Mouse (Mus musculus) testis, postnatal 14 days (tissue): ENCODE results near the gene Arhgef33.
"Not testable (repeated sequence)": the region's sequence is repeated elsewhere in the genome, so short reads cannot be mapped to it uniquely, and the experiment has no call there.

Source experiments
- DNase-seq: peaks from one replicate; pipeline ENCODE4 v3.0.0; 2021; ENCODE audit warnings: low spot score

Gene Arhgef33

DNA sequence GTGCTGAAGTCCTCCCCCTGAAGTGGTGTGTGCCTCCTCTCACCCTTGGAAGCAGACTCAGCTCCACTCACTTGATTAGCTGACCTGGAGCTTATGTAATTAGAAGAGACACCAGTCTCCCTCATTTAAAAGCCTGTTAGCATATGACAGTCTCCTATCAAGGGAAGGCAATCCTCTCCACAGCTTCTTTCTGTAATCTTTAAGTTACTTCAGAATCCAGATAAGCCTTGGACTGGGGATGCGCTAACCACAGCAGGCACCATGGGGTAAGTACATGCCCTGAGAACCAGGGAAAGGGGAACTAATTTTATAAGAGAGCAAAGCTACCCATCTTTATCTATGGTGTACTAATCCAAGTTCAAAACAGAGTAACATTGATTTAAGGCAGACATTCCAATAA, at the start of gene Arhgef33:
Gene Arhgef33, plus strand, starts transcription at position 157 of the 400 bp plus-strand sequence.
- DNase-seq: no peak

DNA sequence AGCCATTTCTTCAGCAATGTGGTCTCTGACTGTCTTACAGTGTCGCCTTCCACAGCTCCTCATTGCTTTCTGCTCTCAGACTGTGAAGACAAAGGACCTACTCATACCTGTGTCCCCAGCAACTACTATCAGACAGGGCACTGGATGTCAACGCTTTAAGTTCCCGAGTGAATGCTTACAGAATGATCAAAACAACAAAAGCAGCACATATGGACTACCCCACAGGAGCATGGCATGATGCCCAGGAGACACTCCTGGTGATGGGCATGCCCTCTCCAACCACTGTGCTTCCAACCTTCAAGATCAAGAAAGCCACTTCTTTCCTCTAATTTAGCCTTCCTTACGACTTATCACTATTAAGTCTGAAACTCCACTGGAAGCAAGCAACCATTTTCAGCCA, 40.1 kb upstream of the Arhgef33 start:
- DNase-seq: no peak

DNA sequence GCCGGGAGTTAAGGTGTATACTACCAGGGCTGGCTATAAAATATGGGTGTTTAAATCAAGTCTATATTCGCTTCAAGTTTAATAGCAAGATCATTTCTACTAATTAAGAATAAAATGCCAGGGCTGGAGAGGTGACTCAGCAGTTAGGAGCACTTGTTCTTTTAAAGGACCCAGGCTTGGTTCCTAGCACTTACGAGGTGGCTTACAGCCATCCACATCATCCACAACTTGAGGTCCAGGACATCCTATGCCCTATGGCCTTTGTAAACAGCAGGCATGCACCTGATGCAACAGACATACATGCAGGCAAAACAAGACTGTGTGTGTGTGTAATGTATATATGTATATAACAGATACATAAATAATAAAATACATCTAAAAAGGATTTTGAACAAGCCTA, 39.1 kb upstream of the Arhgef33 start:
- no peak for DNase-seq

DNA sequence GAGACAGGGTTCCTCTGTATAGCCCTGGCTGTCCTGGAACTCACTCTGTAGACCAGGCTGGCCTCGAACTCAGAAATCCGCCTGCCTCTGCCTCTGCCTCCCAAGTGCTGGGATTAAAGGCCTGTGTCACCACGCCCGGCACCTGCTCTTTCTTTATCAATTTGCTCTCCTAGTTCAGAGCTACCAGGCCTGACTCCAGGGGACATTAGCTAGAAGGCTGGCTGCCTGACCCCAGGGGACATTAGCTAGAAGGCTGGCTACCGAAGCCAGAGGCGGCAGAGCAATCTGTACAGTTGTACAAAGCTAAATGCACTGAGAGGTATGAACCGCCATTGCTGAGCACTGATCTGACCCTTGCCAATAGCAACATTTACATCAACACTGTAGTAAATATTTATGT, 36.6 kb upstream of the Arhgef33 start:
- not testable (repeated sequence) for DNase-seq

DNA sequence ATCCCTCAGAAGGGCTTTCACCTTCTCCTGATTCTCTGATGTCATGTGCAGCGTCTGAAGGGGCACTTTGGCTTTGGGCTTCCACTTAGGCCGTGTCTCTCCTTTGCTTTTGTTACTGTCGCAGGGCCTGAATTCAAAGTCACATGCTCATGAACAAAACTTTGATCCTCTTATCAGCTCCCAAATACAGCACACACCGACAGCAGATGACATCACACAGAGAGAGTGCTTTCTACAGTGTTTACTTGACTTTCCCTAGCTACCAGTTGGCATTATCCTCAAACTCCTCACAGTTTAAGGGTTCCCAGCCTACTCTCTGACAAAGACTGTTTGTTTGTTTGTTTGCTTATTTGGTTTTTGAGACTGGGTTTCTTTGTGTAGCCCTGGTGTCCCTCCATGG, 29.0 kb upstream of the Arhgef33 start:
- no peak for DNase-seq

DNA sequence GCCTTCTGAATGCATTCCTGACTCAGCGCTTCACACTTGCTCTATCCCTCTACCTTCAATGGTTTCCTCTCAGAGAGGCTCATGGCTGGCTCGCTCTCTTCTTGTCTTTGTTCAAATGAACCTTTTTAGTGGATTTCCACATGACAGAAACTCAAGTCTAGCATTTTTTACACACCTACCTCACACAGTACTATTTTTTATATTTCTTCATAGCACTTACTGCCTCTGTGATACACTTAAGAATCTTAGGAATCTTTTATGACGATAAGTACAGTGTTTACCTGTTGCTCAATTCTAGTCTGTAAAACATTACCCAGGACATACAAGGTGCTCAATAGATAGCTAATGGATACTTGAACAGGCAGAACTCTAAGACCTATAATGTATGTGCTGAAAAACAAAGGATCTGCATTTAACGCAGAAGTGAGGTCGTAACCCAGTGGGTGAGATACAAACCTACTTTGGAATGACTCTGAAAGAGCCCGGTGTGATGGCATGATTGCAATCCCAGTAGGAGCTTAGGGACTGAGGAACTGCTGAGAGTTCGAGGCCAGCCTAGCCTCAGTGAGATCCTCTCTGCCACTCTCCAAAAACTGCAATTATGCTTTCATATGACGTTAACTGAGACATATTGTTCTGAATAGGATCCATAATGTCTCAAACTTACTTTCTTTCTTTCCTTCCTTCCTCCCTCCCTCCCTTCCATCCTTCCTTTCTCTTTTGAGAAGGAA, 27.7 kb upstream of the Arhgef33 start:
- DNase-seq: no peak

DNA sequence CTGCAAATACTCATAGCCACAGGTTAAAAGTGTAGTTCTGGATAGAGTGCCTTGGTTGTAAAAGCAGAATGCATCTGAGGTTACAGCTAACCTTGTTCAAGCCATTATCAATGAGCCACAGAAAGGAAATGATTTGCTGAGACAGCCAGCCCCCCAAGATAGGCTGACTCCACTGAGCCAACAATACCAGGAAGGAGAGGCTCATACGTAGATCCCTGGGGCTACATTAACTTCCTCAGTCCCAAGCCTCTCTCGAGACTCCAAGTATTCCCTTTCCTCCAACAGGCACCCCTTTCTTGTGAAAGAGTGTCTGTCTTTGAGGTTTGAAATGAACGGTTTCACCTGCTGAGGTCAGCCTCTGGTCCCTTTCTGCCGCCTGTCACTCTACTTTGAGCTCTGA, 22.8 kb upstream of the Arhgef33 start:
- DNase-seq: no peak

DNA sequence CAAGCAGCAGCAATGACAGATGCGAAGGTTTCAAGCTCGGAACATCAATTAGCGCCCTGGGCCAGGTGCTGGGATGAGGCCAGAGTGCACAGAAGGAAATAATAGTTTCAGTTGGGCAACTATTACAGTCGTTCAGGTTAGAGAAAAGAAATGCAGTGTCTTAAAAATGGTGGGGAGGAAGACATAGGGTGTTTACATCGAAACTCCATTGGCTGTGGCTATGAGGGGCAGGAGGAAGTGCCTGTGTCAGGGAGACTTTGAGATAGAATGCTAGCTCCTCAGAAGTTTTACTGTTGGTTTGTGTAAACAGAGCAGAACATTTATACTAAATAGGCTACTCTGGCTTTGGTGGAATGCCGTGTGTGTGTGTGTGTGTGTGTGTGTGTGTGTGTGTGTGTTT, 19.2 kb upstream of the Arhgef33 start:
- DNase-seq: no peak

DNA sequence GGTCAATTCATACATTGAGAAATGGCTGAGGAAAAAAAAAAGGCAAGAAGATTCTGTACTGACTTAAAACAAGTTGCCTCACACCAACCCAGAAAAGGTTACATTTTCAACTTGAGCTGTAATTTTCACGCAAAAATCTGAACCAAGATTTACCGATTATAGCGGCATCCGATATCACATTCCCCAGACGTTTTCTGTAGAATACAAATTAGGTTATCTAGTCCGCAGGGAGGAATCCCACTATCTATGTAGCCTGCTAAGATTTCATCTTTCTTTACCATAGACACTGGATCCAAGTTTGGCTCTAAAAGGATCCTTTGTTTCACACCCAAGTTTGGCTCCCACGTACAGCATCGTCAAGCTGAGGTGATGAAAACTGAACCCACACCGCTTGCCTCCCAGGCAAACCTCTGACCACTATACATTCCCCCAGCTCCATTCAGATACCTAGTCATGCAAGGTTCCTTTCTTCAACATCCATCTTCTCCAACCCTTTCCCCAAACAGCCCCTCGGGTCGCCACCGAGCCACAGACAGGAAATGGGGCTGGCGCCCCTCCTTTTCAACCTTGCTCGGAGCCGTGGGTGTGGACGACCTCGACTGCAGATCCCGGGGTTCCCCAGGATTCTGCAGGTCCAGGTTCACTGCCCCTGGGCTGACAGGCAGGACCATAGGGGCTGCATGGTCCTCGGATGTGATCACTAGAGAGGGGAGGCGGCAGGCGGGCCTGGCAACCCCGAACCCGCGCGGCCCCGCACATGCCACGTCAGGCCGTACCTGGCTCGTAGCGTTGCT, 17.7 kb upstream of the Arhgef33 start:
- DNase-seq: no peak

DNA sequence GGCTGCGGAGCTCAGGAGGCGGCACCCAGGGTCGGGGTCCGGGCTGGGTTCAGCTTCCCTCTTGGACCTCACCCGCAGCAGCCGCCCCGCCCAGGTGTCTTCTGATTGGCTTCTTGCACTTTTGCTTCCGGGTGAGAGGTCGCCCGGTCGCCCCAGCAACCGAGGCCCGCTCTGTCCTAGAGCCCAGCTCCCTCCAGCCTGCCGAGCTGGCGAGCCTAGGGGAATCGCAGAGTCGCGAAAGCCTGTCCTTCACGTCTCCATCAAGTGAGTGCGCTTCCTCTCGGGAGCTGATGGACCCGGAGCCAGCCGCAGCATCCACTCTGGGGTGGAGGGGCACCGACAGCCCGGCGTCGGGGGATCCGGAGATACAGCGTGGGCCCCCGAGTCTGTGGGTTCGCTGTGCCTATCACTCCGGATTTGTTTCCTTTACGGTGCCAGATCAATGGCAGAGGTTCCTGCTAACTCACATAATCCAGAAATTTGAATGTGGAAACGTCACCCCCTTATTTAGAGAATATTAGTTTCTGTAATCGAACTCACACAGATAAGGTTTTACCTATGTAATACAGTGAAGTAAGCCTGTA, 17.0 kb upstream of the Arhgef33 start, which contains the start of the genes Morn2 and Dhx57:
Gene Morn2, plus strand, starts transcription at position 130 of the 584 bp plus-strand sequence.
Gene Dhx57, minus strand, starts transcription at position 403 of the 584 bp plus-strand sequence.
- DNase-seq: peak; percentile 97

DNA sequence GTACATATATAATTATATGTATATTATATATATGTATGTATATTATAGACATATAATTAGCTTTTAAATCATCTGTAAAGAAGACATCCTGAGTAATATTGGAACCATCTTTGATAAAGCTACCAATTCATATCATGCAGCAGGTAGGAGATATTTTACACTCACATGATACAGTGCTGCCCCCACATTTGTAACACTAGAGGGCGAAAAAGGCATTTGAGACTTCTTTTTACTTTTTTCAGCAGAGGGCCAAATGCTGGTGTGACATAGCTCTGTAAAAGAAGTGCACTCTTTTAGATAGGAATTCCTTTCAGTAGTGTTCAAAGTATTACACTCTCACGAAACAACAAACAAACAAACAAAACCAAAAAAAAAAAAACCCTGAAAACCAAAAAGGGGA, 16.1 kb upstream of the Arhgef33 start:
- no peak for DNase-seq

DNA sequence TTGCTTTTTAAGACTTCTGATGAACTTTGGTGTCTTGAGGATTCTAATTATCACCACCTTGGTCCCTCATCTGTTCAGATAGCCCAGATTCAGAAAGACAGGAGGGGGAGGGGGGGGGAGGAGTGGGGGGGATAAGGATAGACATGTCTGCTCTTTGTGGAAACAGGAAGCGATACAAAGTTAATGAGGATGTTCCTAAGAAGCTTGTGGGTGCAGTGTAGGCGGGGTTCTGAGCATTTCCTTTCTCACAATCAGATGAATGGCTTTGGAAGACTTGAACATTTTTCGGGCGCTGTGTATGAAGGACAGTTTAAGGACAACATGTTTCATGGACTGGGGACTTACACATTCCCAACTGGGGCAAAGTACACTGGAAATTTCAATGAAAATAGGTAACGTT, 11.9 kb upstream of the Arhgef33 start:
- DNase-seq: no peak

DNA sequence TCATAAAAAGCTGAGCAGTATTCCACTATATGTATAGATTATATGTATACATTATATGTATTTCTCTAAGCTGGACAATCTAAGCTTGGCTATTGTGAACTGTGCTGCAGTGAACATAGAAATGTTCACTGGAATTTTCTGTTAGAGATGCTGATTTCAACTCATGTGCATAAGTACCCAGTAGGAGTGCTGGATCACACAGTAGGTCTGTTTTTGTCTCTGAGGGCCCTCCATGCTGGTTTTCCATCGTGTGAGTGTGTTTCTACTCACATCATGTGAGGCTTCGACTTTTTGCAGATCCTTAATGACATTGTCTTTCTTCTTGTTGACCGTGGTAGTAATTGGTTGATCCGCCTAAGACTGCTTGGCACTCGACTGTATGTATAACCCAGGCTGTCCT, 8.4 kb upstream of the Arhgef33 start:
- DNase-seq: no peak

DNA sequence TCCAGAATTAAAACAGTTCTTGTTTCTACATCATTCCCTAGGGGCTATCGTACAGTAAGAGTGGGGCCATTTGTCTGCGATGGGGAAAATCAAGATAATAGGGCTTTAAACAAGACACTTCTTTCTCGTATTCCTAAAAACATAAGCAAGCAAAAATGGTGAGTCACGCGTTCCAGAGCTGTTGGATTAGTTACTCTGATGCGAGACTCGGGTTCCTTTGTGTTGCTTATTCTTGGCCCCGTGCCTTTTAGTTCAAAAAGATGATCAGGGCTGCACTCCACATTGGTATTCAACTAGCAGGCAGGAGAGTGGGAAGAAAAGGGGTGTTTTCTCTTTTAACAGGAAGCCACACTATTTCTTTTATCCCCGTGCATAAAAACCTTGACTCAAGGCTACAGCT, 4.6 kb downstream of the Arhgef33 start:
- DNase-seq: no peak

DNA sequence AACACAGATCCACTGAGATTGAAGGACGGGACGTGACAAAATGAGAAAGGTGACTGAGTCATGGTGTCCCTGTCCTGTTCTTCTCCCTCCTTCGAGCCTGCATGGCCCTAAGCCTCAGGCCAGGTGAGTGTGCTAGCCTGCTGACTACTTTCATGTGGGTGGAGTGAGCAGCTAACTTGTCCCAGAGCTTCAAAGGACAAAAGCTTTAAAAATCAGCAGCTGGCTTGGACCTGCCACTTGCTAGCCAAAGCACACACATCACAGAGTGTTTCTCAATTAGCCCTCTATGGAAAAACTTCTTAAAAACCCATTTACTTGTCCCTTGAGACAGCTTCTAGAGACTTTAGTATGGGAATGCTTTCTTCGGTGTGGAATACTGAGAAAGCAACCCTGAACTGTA, 5.2 kb downstream of the Arhgef33 start:
- no peak for DNase-seq

DNA sequence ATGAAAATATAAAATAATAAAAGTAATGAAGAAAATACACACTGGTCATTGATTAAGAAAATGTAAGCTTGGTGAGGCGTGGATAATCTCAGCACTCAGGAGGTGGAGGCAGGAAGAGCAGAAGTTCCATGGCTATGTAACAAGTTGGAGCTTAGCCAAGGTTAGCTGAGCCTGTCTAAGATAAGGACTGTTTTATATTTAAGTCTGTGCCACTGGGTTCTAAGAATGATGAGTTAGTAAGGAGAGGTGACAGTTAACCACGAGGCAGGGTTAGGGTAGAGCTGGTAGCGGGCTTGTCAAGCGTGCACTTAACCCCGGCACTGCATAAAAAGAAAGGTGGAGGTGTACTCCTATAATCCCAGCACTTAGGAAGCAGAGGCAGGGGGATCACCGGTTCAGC, 15.0 kb downstream of the Arhgef33 start:
- DNase-seq: no peak

DNA sequence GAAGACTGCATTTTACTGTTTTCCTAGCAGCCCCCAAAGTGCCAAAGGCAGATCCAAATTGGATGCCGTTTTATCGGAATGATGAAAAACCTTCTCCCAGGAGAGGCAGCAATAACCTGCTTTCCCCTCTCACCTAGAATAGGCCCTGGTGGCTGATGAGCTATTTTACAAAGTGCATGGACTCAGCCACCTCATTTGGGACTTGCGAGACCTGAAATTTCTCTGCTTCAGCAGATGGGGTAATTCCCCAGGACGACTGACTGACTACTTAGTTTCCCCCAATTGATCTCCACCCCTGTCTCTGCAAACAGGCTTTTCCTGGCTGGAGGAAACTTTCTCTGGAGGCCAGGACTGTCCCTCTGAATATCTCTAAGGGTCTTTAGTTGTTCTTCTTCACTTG, 15.8 kb downstream of the Arhgef33 start:
- DNase-seq: no peak

DNA sequence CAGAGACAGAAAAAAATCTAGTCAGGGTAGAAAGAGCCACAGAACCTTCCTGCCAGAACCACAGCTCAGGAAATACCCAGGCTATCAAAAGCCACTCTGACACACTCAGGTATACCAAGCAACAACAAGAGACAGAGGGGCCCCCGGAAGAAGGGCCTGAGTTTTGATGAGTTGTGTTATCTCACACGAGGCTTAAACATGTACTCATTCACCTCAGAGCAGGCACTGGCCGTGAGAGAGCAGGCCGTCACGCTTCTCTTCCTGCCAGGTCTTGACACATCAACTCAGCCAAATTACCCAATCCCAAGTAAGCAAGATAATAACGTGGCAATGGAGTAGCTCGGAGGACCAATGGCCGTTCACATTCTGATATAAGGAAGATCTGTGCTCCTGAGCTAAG, 16.5 kb downstream of the Arhgef33 start:
- DNase-seq: no peak

DNA sequence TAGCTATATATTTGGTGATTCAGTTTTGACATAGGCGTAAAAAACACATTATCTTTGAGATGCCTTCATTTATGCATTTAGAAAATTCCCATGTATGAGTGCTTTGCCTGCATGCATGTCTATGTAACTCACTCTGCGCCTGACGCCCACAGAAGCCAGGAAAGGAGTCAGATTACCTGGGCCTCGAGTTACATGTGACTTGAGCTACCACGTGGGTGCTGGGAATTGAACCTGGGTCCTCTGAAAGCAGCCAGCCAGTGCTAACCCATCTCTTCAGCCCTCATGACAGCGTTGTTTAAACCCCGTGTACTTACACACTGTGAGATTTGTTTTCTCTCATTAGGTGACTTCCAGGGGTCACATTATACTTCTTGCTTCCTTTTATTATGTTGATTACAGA, 17.3 kb downstream of the Arhgef33 start:
- no peak for DNase-seq

DNA sequence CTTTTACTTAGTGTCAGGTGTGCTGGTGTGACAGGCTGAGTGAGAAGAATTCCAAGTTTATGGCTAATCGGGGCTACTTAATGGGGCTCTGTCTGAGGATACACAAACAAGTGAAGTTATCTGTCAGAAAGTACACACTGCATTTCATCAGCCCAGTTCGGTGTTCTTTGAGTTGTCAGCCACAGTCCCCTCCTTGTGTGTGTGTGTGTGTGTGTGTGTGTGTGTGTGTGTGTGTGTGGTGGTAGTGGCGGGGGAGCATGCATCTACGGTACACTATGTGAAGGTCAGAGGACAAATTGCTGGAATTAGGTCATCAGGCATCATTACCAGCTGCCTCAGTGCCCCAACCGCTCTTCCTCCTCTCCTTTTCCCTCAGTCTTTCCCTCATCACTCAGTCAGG, 18.2 kb downstream of the Arhgef33 start:
- no peak for DNase-seq

DNA sequence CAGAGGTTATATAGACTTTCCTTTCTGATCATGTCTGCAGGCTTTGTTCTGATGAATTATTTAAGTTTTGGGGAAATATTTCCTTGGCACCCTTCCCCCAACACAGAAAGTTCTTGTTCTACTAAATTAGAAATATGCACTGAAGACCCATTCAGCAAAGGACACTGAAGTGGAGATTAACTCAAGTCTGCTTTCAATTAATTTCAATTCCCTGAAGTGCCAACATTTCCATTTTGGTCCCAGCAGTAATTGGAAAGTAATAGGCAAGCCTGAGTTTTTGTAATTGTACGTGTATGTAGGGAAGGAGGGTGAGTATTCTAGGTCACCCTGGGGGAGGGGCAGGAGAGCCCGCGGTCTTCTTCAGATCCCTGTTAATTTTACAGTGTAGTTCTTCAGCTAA, 19.2 kb downstream of the Arhgef33 start:
- no peak for DNase-seq

DNA sequence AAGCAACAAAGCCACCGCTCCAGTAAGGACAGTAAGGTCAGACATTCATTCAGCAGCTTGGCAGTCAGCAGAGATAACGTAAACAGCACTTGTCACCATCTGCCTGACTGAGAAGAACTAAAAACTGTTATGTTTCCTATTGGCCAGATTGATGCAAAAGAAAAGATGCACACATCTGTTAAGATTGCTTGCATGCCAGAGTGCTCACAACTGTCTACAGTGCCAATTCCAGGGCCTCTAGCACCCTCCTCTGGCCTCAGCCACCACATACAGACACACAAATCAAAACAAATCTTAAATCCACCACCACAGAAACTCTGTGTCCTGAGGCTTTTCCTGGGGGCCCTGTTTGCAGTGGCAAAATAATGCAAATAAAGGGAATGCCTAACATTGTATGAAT, 25.2 kb downstream of the Arhgef33 start:
- DNase-seq: no peak

DNA sequence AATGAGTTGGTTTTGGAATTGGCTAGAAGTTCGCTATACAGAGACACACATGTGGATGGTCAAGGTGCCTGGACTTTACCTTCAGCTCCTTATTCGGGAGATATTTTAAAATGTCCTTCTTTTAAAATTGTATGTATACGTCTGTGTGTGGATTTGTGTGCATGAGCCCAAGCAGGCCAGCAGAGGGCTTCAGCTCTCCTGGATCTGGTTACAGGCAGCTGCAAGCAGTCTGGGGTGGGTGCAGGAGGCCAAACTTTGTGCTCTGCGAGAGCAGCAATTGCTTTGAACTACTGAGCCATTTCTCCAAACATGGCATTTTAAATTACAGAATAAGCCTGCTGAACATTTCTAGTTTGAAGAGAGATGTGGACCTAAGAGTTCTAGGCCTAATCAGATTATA, 38.1 kb downstream of the Arhgef33 start:
- DNase-seq: no peak
